Mouse (Mus musculus) heart, embryonic 16.5 days (tissue): ENCODE measurements at regions not wholly inside any gene's neighbourhood (a gene's known extent, or its start where the extent isn't known, plus 50 kb on each side); places are given as distances from the start of the nearest gene placed in this dataset.

Source experiments
- ATAC-seq: fragments of 200-750 bp; cut with Nextera tagmentation; replicated peaks from 2 replicates; pipeline ENCODE4 v1.8.0; 2017; ENCODE audit warnings: moderate number of reproducible peaks; ENCODE audit not compliant: insufficient read depth, low FRiP score; ENCODE audit errors: extremely low read depth
- H3K27ac ChIP-seq: fragments of 300-500 bp; sonication (generic); 2 replicates; pipeline ENCODE4 v1.5.1; 2014; ENCODE audit warnings: mild to moderate bottlenecking, low read length, control low read depth, moderate library complexity
- H3K27me3 ChIP-seq: fragments of 300-500 bp; sonication (generic); 2 replicates; pipeline ENCODE4 v1.6.1; 2014; ENCODE audit warnings: low read length, mixed read lengths; ENCODE audit not compliant: control insufficient read depth, insufficient read depth
- H3K36me3 ChIP-seq: fragments of 300-500 bp; sonication (generic); 2 replicates; pipeline ENCODE4 v1.6.1; 2014; ENCODE audit not compliant: control insufficient read depth, insufficient read depth
- H3K4me1 ChIP-seq: fragments of 300-500 bp; sonication (generic); 2 replicates; pipeline ENCODE4 v1.6.1; 2014; ENCODE audit warnings: low read length, mixed read lengths; ENCODE audit not compliant: control insufficient read depth, insufficient read depth
- H3K4me2 ChIP-seq: fragments of 300-500 bp; sonication (generic); 2 replicates; pipeline ENCODE4 v1.6.1; 2014; ENCODE audit warnings: low read depth, mild to moderate bottlenecking, control low read depth, low read length
- H3K4me3 ChIP-seq: fragments of 300-500 bp; sonication (generic); 2 replicates; pipeline ENCODE4 v1.5.1; 2014; ENCODE audit warnings: mild to moderate bottlenecking, control low read depth, low read length
- H3K9ac ChIP-seq: fragments of 300-500 bp; sonication (generic); 2 replicates; pipeline ENCODE4 v1.6.1; 2014; ENCODE audit warnings: low read length, control low read depth
- H3K9me3 ChIP-seq: fragments of 300-500 bp; sonication (generic); replicated peaks from 2 replicates; pipeline ENCODE4 v1.6.1; 2016; ENCODE audit warnings: low read length; ENCODE audit not compliant: control insufficient read depth
- WGBS: fragments of 180-500 bp; shearing (Covaris S2); extraction: QIAGEN DNeasy Blood & Tissue Kit; methylation state at CpG from one replicate; pipeline ENCODE4 v1.1.7; 2014; 5-methylcytosine and 5-hydroxymethylcytosine counted together

DNA sequence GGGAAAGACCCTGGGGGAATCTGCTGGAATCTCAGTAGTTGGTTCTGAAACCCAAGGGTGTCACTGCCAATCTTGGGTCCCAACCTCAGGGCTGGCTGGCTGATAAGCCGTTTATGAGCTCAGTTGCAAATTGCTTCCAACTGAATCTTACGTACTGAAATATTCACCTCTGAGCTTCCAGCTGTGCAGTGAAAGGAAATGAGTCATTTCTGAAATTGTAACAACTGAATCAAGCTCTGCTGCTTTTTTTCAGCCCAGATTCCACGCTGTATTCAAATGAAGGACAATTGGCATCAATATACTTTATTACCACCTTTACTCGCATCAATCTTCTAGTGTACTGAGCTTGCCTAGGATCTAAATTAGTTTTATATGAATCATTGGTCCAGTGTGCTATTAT is 272.7 kb downstream of the Etaa1 start:
- WGBS, result 51% methylated on average over 4 of the region's 4 CpGs
- H3K4me3 ChIP-seq, result no peak overlapping the region

DNA sequence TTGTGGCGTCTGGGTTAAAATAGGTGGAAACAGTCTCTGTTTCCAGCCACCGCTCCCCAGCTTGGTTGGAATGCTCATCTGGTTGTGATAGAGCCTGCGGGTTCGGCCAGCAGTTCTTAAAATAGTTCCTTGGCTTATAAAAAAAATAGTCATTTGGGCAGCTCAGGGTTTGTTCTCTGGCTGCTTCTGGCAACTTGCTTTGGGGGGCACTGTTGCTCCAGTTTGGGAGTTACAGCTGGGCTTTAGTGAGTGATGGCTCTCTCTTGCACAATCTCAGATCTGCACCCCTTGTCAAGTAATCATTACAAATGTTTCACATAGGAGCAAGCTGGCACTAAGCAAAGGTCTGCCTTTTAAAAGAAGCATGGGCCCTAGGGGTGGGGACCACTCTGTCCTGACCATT is 268.0 kb downstream of the Etaa1 start:
- H3K4me3 ChIP-seq, result no peak overlapping the region
- H3K27ac ChIP-seq, result peak overlapping the region; percentile 63; the same call in 1 of the 2 replicates
- no peak overlapping the region for H3K9ac ChIP-seq
- H3K36me3 ChIP-seq, result 0 out of 2 replicates have a peak, but pooled peaks cover 3% of the 10 kb centered on the region
- H3K4me2 ChIP-seq, result peak overlapping the region; percentile 49
- WGBS, result 5% methylated on average over 4 of the region's 4 CpGs
- H3K4me1 ChIP-seq, result peaks cover 6% of the 10 kb centered on the region
- peak; percentile 83 for ATAC-seq
- peaks cover 3% of the 10 kb centered on the region for H3K9me3 ChIP-seq
- no peaks in the 10 kb centered on the region for H3K27me3 ChIP-seq

More for the DNA sequence above, 272.7 kb downstream of the Etaa1 start:
- peaks cover 3% of the 10 kb centered on the region for H3K9me3 ChIP-seq
- H3K9ac ChIP-seq, result no peak overlapping the region
- H3K27ac ChIP-seq, result no peak overlapping the region
- no peak overlapping the region for H3K4me2 ChIP-seq
- H3K27me3 ChIP-seq, result no peaks in the 10 kb centered on the region
- H3K36me3 ChIP-seq, result 0 out of 2 replicates have a peak, but pooled peaks cover 3% of the 10 kb centered on the region
- ATAC-seq, result no peak
- H3K4me1 ChIP-seq, result peaks cover 2% of the 10 kb centered on the region; the same call in 1 of the 2 replicates

DNA sequence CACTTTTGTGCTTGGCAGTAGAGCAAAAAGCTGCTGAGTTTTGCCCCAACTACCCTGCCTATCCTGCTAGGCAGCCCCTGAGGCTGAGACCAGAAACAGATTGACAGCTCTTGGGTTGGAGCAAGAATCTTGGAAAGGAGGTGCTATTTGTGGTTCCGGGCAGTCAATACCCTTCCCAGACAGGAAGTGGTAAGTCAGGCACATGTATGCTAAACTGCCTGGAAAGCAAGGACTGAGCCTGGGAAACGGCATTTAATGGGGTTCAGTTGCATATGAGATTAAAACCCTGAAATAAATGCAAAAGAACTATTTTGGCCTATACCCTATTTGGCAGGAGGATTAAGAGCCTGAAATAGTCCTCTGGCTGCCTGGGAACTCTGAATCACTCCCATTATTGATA is 266.9 kb downstream of the Etaa1 start:
- Histone ChIP-seq H3K4me3 (no peak overlapping the region), H3K27me3 (no peaks in the 10 kb centered on the region), H3K27ac (peak overlapping the region; percentile 72), H3K4me2 (no peak overlapping the region), H3K9me3 (peaks cover 3% of the 10 kb centered on the region), H3K9ac (no peak overlapping the region), H3K4me1 (peaks cover 6% of the 10 kb centered on the region), H3K36me3 (0 out of 2 replicates have a peak, but pooled peaks cover 3% of the 10 kb centered on the region)
- WGBS, result 29% methylated on average over 2 of the region's 2 CpGs
- 0 out of 2 replicates have a peak, but pooled peaks have one; percentile 31 for ATAC-seq

DNA sequence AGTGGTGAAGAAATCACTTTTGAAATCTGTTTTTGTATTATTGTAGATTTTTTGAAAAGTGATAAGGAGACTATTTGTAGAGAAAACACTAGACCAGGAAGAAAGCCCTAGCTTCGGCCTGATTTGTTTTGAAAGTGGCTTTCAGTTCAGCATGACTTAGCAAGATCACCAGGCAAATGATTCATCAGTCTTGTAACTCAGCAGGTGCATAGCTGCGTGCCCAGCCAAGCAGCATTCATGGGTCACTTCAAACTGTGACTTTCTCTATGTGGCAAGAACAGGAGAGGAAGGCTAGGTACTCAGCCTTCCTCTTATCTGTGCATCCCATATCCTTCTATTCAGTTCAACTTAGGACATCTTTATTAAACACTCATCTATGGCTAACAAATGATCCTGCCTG is 259.5 kb downstream of the Etaa1 start:
- Histone ChIP-seq H3K27ac (no peak overlapping the region), H3K27me3 (no peaks in the 10 kb centered on the region), H3K9ac (no peak overlapping the region), H3K4me2 (no peak overlapping the region), H3K4me1 (no peaks in the 10 kb centered on the region), H3K9me3 (no peaks in the 10 kb centered on the region), H3K36me3 (no peaks in the 10 kb centered on the region), H3K4me3 (no peak overlapping the region)
- WGBS, result 53% methylated on average over 2 of the region's 2 CpGs
- no peak for ATAC-seq

DNA sequence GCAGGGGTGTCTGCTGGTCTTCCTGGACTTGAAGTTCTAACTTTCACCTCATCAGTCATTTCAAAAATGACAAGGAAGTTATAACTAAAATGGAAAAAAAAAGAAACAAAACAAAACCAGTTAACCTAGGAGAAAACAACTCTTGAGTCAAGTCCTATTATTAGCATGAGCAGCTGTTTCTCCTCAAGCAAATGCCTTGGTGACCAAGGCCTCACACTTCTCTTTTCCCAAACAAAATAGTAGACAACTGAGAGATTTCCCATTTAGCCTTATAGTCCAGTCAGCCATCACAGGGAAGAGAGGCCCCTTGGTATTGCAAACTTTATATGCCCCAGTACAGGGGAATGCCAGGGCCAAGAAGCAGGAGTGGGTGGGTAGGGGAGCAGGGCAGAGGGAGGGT is 244.9 kb downstream of the Etaa1 start:
- Histone ChIP-seq H3K4me1 (no peaks in the 10 kb centered on the region), H3K36me3 (no peaks in the 10 kb centered on the region), H3K27me3 (no peaks in the 10 kb centered on the region), H3K27ac (no peak overlapping the region), H3K4me2 (no peak overlapping the region), H3K9me3 (no peaks in the 10 kb centered on the region), H3K4me3 (no peak overlapping the region), H3K9ac (no peak overlapping the region)
- ATAC-seq, result no peak

DNA sequence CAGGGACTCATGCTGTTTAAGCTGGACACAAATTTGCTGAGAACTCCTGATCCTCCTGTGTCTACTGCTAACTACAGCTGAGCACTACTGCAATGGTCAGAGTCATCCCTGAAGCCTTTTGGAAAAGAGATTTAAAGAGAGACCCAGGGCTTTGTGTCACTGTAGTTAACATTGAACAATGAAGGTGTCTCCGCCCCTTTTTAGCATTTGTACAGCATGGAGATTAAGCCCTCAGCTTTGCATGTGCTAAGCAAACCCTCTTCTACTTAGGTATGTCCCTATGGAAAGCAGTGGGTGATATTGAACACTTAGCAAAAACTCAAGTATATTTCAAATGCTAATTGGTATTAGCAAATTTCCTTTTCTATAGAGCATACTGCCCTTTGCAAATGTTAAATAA is 231.6 kb downstream of the Etaa1 start:
- Histone ChIP-seq H3K27me3 (no peaks in the 10 kb centered on the region), H3K4me2 (no peak overlapping the region), H3K36me3 (no peaks in the 10 kb centered on the region), H3K9ac (no peak overlapping the region), H3K4me3 (no peak overlapping the region), H3K9me3 (no peaks in the 10 kb centered on the region), H3K4me1 (no peaks in the 10 kb centered on the region), H3K27ac (no peak overlapping the region)
- WGBS, result 74% methylated on average over 1 of the region's 1 CpGs
- ATAC-seq, result no peak

DNA sequence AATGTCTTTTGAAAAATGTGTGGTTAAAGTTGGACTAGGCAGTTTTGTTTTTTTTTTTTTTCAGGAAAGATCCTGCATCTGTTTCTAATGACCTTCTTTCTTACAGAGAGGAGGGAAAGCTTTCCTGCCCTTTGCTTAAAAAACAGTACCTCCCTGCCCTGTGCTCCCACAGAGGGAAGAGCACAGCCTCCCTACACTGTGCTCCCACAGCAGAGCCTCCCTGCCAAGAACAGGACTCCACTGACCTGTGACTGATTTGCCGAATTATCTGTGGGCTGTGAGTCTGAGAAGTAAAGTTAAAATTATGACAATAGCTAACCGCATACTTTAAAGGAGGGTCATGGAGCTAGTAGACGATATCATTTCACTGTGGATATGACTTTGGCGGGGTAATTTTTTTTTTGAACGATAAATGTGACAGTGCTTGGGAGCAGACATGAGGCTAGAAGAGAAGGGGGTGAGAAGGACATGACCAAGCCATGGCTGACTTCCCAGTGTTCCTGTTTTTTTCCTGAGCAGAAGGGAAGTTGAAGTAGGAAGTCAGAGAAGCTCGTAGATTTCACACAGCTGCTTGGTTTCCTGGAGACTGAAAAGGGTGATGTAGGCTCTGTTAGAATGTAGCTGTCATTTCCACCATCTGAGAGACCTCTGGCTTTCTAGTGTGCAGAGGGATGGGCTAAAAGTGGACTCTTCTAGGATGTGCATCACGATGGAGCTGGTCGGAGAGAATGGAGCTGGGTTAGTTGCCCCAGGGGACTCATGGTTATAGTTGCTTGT is 226.2 kb downstream of the Etaa1 start:
- Histone ChIP-seq H3K36me3 (no peaks in the 10 kb centered on the region), H3K9me3 (no peaks in the 10 kb centered on the region), H3K4me3 (no peak overlapping the region), H3K9ac (no peak overlapping the region), H3K4me1 (no peaks in the 10 kb centered on the region), H3K27ac (peak overlapping the region; percentile 53), H3K27me3 (no peaks in the 10 kb centered on the region), H3K4me2 (no peak overlapping the region)
- ATAC-seq, result 0 out of 2 replicates have a peak, but pooled peaks have one; percentile 41
- 50% methylated on average over 8 of the region's 8 CpGs for WGBS

DNA sequence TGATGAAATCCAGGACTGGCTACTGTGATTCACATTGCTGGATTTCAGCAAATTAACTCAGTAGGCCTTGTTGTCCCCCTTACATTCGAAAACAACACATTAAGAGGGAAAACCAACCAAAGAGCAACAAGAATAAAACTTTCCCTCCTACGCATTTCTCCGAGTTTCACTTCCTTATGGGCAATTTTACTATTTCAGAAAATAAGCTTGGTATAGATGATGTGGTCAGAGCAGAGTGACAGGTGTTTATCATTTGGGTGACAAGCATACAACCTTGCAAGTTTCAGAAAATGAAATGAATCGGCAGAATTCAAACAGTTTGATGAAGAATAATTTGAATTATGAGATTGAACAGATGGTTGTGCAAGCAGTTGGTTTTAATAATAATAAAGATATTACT is 220.6 kb downstream of the Etaa1 start:
- no peak overlapping the region for H3K9ac ChIP-seq
- no peaks in the 10 kb centered on the region for H3K9me3 ChIP-seq
- H3K27ac ChIP-seq, result no peak overlapping the region
- H3K4me3 ChIP-seq, result no peak overlapping the region
- H3K4me1 ChIP-seq, result no peaks in the 10 kb centered on the region
- H3K27me3 ChIP-seq, result no peaks in the 10 kb centered on the region
- H3K36me3 ChIP-seq, result no peaks in the 10 kb centered on the region
- no peak for ATAC-seq
- H3K4me2 ChIP-seq, result no peak overlapping the region
- WGBS, result 71% methylated on average over 4 of the region's 4 CpGs

DNA sequence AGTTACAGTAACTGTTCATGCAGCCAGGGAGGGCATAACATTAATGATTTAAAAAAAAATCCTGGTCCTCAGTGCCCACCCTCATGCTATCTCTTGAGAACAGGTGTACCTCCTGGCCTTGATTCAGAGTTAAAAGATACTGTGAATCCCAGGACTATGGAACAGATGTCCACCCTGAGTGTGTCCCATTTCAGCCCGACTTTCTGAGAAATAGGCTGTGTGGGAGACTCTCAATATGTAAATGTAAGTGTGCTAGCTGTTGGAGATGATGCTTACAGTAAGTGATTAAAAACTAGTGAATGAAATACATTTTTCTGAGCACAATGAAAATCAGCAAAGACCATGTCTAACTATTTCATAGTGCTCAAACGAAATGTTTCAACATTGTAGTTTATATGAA is 219.2 kb downstream of the Etaa1 start:
- Histone ChIP-seq H3K9me3 (no peaks in the 10 kb centered on the region), H3K4me1 (no peaks in the 10 kb centered on the region), H3K4me2 (no peak overlapping the region), H3K36me3 (no peaks in the 10 kb centered on the region), H3K27ac (no peak overlapping the region), H3K27me3 (no peaks in the 10 kb centered on the region), H3K9ac (no peak overlapping the region), H3K4me3 (no peak overlapping the region)
- 76% methylated on average over 2 of the region's 2 CpGs for WGBS
- ATAC-seq, result no peak
